Mouse (Mus musculus) thymus, postnatal 10 days (tissue): ENCODE results near the gene Atp6v1fnb.

Source experiments
- DNase-seq, 2 experiments: peaks; one replicate each; pipeline ENCODE4 v3.0.0; 2021; ENCODE audit warnings: low spot score in 2 of 2

Atp6v1fnb gene

DNA sequence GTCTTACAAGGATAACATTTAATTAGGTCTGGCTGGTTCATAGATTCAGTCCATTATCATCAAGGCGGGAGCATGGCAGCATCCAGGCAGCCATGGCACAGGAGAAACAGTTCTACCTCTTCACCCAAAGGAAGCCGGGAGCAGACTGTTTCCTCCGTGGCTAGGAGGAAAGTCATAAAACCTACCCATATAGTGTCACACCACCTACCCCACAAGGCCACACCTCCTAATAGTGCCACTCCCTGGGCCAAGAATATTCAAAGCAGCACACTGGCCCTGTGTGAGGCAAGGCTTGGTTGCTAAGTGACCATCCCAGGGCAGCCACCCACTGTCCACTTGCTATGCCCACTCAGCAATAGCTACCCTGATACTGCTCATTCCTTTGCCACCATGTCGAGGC is at the start of gene Atp6v1fnb:
Atp6v1fnb (plus strand) TSS at position 301 of the 400 bp plus-strand sequence.
- no peak for DNase-seq

DNA sequence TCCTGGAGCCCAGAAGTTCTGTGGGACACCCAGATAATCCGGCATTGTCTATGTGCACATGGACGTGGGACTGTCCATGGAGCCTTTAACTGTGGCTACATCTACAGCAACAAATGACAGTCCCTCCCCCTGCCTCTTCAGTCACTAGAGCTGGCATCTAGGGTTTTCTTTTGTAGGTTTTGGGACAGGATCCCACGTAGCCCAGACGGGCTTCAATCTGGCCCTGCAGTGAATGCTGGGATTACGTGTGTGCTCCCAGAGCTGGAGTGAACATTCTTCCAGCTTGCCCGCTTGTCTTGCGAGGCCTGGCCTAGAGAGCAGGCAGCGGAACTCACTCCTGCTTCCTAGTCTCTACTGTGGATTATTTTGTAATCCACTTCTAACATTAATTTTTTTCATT is 46.1 kb upstream of the Atp6v1fnb start:
- no peak for DNase-seq

DNA sequence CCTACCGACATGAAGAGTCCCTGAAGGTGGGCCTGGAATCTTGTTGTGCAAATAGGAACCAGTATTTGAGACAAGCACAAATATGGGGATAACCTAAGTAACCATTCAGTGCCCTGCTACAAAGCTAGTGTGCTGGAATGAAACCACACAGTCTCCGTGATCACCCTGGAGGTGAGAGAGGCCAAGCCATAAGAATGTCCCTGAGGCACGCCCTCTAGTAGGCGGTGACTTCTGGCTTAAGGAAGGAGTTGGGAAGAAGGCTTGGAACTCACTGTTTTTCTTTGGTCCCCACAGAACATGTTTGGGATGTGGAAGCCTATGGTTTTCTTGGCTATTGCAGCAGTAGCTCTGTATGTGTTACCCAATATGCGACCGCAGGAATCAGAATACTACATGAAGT is 44.9 kb upstream of the Atp6v1fnb start:
- no peak for DNase-seq

DNA sequence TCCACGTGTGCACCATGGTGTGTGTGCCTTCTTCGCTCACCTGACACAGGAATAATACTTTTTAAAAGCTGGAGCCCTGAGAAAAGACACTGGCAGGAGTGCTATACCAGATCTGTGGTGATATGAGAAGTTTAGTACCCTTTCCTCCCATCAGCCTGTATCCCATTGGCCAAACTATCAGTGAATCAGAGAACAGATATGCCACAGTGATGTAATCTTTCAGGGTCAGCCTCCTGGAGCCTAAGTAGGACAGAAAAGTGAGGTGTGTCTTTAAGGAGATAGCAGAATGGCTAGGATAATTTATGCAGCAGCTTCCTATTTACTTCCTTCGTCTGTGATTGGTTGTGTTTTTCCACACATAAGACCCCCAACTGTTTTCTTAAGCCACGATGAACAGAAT is 43.1 kb upstream of the Atp6v1fnb start:
- DNase-seq = no peak

DNA sequence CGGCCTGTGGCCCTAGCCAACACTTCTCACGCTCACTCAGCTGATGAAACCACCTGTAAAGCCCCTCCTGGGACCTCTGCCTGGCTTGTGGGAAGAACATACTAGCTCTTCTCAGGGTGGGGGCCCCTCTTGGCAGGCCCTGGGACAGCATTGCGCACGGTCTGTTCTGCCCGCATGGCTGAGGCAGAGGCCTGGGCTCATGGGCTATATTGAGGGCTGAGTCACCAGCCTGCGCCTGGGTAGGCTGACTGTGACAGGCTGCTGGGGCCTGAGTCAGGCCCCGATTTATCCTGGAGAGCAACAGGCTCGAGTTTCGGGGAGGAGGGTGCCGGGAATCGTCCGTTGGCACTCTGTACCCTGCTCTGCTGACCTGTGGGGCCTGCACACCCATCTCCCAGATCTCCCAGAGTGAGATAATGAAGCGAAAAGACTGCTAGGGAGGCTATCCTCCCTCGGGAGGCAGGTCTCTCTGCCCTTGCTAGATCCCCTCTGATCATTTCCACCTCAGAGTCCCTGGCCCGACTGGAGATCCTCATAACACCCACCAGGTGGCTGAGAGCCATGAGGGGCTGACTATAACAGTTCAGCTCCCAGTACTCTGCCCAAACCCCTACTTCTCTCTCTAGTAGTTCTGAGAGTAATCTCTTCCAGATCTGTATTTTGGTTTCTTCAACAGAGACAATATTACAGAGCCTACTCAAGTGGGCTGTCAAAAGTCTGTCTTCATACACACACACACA is 40.4 kb upstream of the Atp6v1fnb start:
- no peak for DNase-seq

DNA sequence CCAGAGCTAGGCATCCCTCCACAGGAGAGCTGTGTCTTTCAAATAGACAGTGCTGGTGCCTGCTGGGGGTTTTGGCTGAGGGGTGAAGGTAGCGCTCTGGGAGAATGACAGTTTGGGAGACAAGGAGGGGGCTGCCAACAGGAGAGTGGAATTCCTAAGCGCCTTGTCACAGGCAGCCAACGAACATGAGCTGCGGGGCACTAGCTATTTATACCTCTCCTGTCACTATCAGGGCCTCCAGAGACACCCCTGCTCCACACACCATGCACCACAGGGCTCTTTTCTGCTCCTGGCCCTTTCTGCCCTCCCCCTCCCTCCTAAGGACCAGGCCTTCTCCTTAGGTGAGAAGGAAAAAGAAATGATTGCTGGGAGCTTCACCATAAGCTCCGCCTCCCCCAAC is 39.8 kb upstream of the Atp6v1fnb start:
- DNase-seq = no peak

DNA sequence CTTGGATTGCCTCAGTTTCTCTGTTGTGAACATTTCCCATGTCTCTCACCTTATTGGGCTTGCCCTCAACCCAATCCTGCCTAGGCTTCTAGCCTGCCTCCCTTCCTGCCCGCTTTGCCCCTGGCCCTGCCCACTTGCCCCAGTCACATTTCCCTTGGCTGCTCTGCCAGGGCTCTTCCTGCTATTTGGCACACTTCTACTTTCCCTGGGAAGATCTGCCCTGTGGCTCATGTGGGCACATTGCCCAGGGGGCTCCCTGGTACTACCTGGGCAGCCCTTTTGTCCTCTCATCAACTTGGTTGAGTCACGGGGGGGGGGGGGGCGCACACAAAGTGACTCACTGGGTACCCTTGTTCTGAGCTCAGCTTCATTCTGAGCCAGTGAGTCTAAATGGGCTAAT is 39.1 kb upstream of the Atp6v1fnb start:
- no peak for DNase-seq

DNA sequence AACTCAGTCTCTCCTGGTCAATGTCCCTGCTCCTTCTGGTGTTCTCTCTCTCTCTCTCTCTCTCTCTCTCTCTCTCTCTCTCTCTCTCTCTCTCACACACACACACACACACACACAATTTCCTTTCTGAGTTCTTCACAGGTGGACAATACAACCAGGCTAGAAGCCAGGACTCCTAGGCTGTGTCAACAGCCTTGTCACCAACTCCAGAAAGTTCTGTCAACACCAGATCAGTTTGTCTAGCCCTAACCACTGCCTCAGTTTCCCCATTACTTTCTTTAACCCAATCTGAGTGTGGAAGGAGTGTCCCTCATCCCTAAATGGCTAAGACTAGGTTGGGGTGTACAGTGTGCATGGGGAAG is 38.6 kb upstream of the Atp6v1fnb start:
- DNase-seq = no peak

DNA sequence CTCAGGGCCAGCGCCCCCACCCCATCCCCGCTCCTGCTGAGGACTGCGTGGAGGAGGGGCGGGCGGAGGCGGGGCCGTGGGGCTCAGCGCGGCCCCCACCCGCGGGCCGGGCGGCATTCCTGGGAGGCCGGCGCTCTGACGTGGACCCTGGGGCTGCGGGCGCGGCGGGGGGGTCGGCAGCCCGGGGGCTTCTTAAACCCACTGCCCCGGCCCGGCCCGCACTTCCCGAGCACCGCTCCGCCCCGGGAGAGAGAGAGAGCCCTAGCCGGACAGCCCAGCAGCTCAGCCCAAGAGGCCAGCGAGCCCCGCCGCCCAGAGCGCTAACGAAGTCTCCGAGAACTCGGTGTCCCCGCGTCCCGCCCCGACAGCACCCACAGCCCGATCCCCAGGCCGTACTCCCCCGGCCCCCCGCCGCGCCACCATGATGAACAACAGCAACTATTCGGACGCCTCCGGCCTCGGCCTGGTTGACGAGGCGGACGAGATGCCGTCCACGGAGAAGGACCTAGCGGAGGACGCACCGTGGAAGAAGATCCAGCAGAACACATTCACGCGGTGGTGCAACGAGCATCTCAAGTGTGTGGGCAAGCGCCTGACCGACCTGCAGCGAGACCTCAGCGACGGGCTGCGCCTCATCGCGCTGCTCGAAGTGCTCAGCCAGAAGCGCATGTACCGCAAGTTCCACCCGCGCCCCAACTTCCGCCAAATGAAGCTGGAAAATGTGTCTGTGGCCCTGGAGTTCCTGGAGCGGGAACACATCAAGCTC is 38.0 kb upstream of the Atp6v1fnb start, which contains the start of gene Flnc:
Flnc (plus strand) TSS at position 219 of the 766 bp plus-strand sequence.
- DNase-seq = no peak

DNA sequence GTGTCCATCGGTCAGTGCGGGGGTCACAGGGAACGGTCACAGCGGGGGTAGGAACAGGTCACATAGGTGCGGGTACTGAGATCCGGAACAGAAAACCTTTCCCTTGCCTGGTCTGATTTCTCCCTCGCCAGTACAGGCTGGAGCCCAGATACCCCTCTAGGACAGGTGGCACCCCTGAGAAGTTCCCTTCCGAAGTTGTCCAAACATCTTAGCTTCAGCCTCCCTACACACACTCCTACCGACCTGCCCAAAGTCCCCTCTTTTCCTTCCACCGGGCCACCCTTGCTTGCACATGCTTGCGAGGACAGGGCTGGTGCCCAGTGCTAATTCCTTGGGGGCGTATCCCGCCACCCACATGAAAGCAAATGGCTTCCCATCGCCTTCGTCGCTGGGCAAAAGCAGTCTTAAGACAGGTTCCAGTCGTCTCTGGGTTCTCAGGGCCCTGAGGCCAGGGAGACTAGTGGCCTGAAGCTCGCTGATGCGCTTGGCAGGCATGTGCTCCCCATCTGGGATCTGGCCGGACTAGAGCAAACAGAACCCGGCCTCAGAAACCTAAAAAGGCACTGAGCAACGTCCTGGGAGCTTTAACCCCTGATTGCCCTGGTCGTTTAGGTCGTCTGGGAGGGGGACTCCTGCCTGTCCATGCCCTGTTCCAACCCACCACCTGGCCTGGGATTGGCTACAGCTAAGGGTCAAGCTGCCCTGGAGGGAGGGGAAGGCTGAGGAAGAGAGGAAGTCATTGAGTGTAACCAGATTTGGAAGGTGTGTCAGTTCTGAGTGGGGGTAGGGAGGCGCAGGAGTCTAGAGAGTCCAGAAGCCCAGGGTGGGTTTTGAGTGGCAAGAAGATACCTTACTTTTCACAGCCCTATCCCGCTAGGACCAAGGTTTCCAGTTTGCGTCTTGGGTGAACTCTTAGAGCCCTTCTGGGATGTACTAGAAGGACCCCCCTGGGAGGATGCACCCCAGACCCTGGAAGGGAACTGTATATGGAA is 37.1 kb upstream of the Atp6v1fnb start:
- DNase-seq = no peak

DNA sequence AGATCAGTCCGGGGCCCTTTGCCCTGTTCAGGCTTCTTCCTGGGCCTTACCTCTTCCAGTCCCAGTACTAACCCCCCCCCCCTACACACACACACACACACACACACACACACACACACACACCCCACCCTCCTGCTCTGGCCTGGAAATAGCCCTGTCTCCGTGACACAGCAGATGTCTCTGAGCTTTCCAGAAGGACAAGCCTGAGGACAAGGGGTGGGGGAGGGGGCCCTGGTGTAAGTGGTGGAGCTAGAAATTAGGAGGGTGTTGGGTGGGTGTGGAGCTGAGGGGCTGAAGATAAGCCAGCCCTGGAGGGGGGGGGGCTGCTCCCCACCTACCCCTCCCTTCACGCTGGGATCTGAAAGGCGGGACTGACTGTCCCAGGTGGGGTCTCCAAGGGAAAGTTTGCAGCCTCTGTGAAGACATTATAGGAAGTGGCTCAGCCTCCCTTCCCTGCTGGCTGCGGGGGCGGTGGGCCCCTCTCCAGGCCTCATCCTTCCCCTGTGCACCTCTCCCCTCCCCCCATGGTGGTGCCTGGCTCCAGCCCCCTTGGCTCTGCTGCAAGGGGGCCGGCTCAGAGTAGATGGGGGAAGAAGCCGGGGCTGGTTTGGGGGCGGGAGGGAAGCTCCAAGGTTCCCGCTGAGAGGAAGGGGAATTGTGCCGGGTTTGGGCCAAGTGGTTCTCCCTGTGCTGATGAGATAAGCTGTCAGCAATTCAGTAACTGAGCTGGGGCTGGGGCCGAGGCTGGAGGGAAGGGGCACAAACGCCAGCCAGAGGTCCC is 36.1 kb upstream of the Atp6v1fnb start:
- DNase-seq = no peak

DNA sequence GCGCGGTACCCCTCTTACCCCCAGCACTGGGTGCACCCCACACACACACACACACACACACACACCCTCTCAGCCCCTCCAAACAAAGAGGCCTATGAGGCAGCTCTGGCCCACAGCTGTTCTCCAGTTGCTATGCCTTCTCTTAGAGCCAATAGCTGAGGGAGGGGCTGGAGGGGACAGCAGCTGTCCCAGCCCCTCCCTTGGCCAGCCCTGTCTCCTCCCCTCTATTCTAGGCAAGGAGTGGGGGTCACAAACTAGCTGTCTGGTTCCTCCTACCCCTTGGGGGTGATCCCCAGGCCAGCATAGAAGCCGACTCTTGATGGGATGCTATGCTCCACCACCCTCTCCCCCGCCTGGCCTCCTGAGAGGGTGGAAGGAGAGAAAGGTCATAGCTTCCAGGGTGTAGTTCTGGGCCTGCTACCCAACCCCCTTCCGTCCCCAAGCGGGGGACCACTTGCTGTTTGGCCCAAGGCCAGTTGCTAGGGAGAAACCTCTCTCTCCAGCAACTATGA is 35.2 kb upstream of the Atp6v1fnb start:
- DNase-seq = no peak

DNA sequence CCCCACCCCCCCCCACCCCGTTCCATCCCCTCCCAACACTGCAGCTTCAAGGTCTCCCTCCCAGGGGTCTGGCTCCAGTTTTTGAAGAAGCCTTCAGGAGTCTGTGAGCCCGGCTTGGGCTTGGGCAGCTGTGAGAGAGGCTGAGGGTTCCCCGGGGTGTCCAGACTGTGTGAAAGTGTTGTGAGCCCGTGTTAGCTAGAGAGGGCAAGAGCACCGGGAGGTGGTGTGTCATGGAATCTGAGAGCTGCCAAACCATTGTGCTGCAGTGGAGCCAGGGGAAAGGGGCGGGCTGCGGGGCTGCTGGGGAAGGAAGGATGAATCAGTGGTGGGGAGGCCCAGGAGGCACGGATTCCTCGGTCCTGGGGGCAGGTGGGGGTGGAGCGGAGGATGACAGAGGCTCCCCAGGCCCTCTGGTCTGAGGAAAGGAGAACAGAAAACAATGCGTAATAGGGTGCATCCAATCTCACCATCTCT is 34.7 kb upstream of the Atp6v1fnb start:
- no peak for DNase-seq

DNA sequence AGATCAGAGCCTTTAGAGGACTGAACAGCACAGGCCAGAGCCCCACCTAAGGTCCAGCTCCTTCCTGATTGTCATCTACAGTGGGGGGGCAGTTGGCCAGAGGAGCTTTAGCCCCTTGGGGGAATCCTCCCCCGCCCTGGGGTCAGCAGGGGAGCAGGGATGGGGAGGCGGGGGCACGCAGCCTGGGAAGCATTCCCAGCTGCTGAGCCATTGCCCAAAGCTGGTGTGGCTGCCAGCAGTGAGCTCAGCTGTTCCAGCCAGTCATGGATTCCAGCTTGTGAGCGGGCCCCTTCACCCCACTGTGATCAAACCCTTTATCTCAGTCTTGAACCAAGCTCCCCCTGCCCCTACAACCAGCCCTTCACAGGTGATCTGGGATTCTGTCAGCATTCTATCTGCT is 32.0 kb upstream of the Atp6v1fnb start:
- no peak for DNase-seq

DNA sequence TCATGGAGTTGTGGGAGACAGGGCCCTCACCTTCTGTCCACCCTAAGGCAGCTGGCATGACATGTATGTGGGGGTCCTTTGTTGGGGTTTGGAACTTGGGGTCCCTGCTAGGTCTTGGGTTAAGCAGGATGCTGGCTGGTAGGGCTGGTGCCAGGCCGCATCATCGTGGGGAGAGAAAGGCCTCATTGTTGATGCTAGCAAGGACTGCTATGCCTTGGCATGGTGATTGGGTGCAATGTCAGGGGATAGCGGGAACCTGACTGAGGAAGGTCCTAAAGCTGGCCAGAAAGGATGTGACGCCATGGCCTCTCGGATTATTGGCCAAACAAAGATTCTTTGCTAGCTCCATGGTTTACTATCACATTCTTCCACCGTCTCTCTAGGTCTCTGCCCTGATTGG is 31.4 kb upstream of the Atp6v1fnb start:
- no peak for DNase-seq

DNA sequence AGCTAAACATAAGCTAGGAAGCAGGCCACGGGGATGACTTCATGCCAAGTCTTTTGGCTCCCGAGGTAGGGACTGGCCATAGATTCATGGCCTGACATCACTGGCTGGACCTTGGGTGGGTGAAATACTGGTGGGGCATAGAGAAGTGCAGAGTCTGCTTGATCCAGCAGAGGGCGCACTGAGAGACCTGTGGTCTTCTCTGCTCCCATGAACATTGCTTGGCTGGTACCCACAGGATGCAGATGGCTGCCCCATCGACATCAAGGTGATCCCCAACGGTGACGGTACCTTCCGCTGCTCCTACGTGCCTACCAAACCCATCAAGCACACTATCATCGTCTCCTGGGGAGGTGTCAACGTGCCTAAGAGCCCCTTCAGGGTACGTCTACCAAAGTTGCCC is 26.5 kb upstream of the Atp6v1fnb start:
- peak in 1 of 2 experiments; percentile 53 for DNase-seq

DNA sequence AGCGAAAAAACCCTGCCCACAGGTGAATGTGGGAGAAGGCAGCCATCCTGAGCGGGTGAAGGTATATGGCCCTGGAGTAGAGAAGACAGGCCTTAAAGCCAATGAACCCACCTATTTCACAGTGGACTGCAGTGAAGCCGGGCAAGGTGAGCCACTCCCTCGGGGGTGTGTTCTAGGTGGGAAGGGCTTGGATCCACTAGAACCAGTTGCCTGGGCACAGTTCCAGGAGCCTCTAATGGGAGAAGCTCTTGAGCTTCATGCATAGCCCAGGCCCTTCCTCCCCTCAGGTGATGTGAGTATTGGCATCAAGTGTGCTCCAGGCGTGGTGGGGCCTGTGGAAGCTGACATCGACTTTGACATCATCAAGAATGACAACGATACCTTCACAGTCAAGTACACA is 25.9 kb upstream of the Atp6v1fnb start:
- DNase-seq = no peak

DNA sequence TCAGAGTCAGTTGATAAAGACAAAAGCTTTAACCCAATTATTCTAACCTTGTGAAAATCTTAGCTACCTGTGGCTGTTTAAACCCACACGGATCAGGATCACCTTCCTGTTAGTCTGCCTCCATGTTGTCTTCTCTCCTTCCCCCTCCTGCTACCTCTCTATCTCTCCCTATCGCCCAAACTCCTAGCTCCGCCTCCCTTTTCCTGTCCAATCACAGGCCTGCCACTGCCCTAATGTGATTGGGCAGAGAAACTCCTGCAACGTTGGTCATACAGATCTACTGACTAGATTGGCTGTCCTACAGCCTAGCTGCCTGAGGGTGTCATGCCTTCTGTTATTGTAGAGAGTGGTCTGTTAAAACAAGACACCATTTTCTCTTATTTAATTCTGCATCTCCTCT is 21.4 kb upstream of the Atp6v1fnb start:
- DNase-seq = no peak

DNA sequence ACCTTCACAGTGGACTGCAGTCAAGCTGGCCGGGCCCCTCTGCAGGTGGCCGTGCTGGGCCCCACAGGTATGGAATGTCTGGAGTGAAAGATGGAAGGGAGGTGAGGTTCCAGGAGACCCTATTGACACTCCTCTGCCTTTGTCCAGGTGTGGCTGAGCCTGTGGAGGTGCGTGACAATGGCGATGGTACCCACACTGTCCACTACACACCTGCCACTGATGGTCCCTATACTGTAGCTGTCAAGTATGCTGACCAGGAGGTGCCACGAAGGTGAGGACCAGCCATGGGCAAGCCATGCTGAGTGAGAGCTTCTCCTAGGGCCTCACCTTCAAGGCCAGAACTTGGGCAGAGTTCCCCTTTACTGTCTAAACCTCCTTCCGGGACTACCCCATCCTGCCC is 20.6 kb upstream of the Atp6v1fnb start:
- no peak for DNase-seq

DNA sequence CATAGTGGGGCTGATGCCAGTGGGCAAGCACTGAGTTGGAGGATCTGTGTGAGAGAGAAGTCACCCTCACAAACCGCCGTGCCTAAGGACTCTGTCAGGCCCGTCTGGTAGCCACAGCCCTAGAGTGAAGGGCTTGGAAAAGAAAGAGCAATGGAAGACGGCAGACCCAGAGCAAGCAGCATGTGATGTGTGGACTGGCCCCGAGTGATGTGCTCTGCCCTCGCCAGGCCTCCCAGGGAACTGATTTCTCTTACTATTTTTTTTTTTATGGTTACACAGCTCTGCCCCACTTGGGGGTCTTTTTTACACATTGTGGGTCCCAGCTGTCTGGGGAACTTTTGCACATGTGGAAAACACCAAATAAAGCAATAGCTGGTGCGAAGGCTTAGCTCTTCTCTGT is 9.7 kb upstream of the Atp6v1fnb start:
- no peak for DNase-seq

DNA sequence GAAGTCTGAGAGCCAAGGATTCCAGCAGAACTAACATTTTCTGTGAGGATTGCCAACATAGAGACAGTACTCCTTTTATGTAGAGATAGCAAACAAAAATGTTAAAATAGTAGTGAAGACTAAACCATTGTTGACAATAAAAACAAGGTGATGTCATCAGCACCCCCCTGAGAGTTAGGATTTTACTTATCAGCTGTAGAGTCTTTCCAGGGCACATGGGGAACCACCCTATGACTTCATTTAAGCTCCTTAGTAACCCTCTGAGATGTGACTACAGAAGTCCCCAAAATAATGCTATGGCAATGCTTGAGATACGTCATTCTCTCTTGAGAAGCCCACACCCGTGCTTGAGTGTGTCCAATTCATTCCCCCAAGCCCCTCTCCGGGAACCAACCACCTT is 7.8 kb upstream of the Atp6v1fnb start:
- DNase-seq = no peak
